ENCODE assay signal across 11 mouse cellular contexts in genomic region chr15:20403596-20403995, GRCm38 (mm10). TPM values are rescaled to one million over a fixed set of nuclear protein-coding genes. Genes with fewer than 3 reads are reported as not detected.
DNase-seq lines count a peak whose midpoint lies in the region; ATAC-seq and TF ChIP-seq lines count a peak whose summit lies in the region.
"Had no signal": no experiment of that assay in that cellular context is flagged by ENCODE, and none has a peak within 500 bp of the region (broad histone marks: within the 10 kb centered on the region; RNA-seq: fewer than 3 reads in every experiment).

No protein-coding gene starts in this region.

- no peak overlapping the region for H3K27ac ChIP-seq in hindbrain, embryonic 14.5 days
- H3K27ac ChIP-seq in hindbrain, embryonic 13.5 days: no peak overlapping the region
- H3K27ac ChIP-seq in lung, postnatal 0 days (ENCODE audit: low read length): no peak overlapping the region
- no peak overlapping the region for H3K27ac ChIP-seq in stomach, postnatal 0 days (replicated peaks)
- H3K27ac ChIP-seq: liver, embryonic 14.5 days had no signal

- no peak for TF ChIP-seq EP300 in lung, postnatal 0 days (IDR thresholded peaks at IDR 0.05)
- no peak for TF ChIP-seq EP300 in stomach, postnatal 0 days (optimal IDR thresholded peaks at IDR 0.05)

- no peak overlapping the region for H3K9ac ChIP-seq in hindbrain, embryonic 14.5 days
- H3K9ac ChIP-seq in hindbrain, embryonic 13.5 days: no peak overlapping the region
- no peak overlapping the region for H3K9ac ChIP-seq in lung, postnatal 0 days (replicated peaks; ENCODE audit: low read depth)
- no peak overlapping the region for H3K9ac ChIP-seq in stomach, postnatal 0 days (ENCODE audit: low read length)
- H3K9ac ChIP-seq: liver, embryonic 14.5 days had no signal

- TF ChIP-seq CTCF in lung, postnatal 0 days (IDR thresholded peaks at IDR 0.05): 0 out of 2 replicates have a peak, but pooled peaks have one; percentile 13
- peak; percentile 63 for TF ChIP-seq CTCF in stomach, postnatal 0 days (IDR thresholded peaks at IDR 0.05; ENCODE audit: low read depth)

- DNase-seq in hindbrain, embryonic 14.5 days (ENCODE audit: low spot score): peak; percentile 36
- no peak for DNase-seq in lung, postnatal 0 days (ENCODE audit: low spot score)
- no peak for DNase-seq in lung, adult 18-20 months
- DNase-seq in ZHBTc4 (ENCODE audit: low read depth, low spot score): peak; percentile 5
- DNase-seq in stomach, postnatal 0 days (ENCODE audit: low spot score): no peak
- no peak for DNase-seq in layer of hippocampus, adult 9-11 months
- DNase-seq: cerebellum, postnatal 36 days; kidney, adult 18-20 months had no signal

- WGBS in hindbrain, embryonic 14.5 days: 45% methylated on average over 3 of the region's 3 CpGs
- 51% methylated on average over 3 of the region's 3 CpGs for WGBS in hindbrain, embryonic 13.5 days
- WGBS in lung, postnatal 0 days: 43% methylated on average over 3 of the region's 3 CpGs
- WGBS in stomach, postnatal 0 days: 49% methylated on average over 3 of the region's 3 CpGs

- no peaks in the 10 kb centered on the region for H3K36me3 ChIP-seq in hindbrain, embryonic 14.5 days (replicated peaks; ENCODE audit: control insufficient read depth, insufficient read depth)
- H3K36me3 ChIP-seq in hindbrain, embryonic 13.5 days: no peaks in the 10 kb centered on the region
- H3K36me3 ChIP-seq in lung, postnatal 0 days (ENCODE audit: insufficient read depth, low read length): no peaks in the 10 kb centered on the region
- no peaks in the 10 kb centered on the region for H3K36me3 ChIP-seq in stomach, postnatal 0 days (ENCODE audit: control insufficient read depth, insufficient read depth, low read length)

- H3K4me3 ChIP-seq in hindbrain, embryonic 14.5 days (replicated peaks; ENCODE audit: low read length): no peak overlapping the region
- no peak overlapping the region for H3K4me3 ChIP-seq in hindbrain, embryonic 13.5 days
- no peak overlapping the region for H3K4me3 ChIP-seq in lung, postnatal 0 days (ENCODE audit: low read depth, low read length)
- no peak overlapping the region for H3K4me3 ChIP-seq in stomach, postnatal 0 days (ENCODE audit: low read depth, low read length)
- H3K4me3 ChIP-seq: megakaryocyte, embryonic 14.5 days had no signal

- H3K4me2 ChIP-seq in hindbrain, embryonic 14.5 days (replicated peaks): no peak overlapping the region
- no peak overlapping the region for H3K4me2 ChIP-seq in hindbrain, embryonic 13.5 days
- H3K4me2 ChIP-seq in lung, postnatal 0 days (replicated peaks; ENCODE audit: low read depth, low read length): no peak overlapping the region
- no peak overlapping the region for H3K4me2 ChIP-seq in stomach, postnatal 0 days (replicated peaks; ENCODE audit: low read depth)

- H3K9me3 ChIP-seq in hindbrain, embryonic 14.5 days (ENCODE audit: control insufficient read depth, low read length): no peaks in the 10 kb centered on the region
- no peaks in the 10 kb centered on the region for H3K9me3 ChIP-seq in hindbrain, embryonic 13.5 days
- no peaks in the 10 kb centered on the region for H3K9me3 ChIP-seq in lung, postnatal 0 days (ENCODE audit: low read length)
- H3K9me3 ChIP-seq in stomach, postnatal 0 days (ENCODE audit: control insufficient read depth, low read length): no peaks in the 10 kb centered on the region
- H3K9me3 ChIP-seq: megakaryocyte, embryonic 14.5 days had no signal

- no peaks in the 10 kb centered on the region for H3K4me1 ChIP-seq in hindbrain, embryonic 14.5 days (replicated peaks; ENCODE audit: control insufficient read depth, insufficient read depth, low read length)
- H3K4me1 ChIP-seq in hindbrain, embryonic 13.5 days (replicated peaks): no peaks in the 10 kb centered on the region
- no peaks in the 10 kb centered on the region for H3K4me1 ChIP-seq in lung, postnatal 0 days (ENCODE audit: insufficient read depth, low read depth, low read length)
- H3K4me1 ChIP-seq in stomach, postnatal 0 days (replicated peaks; ENCODE audit: control insufficient read depth, insufficient read depth): no peaks in the 10 kb centered on the region
- H3K4me1 ChIP-seq: megakaryocyte, embryonic 14.5 days had no signal

- ATAC-seq in hindbrain, embryonic 14.5 days (ENCODE audit: low FRiP score): no peak
- ATAC-seq in hindbrain, embryonic 13.5 days (ENCODE audit: low FRiP score): no peak
- ATAC-seq in lung, postnatal 0 days: no peak
- ATAC-seq in stomach, postnatal 0 days (ENCODE audit: low FRiP score, low TSS enrichment): no peak

- H3K27me3 ChIP-seq in hindbrain, embryonic 14.5 days (ENCODE audit: control insufficient read depth, insufficient read depth, low read length): no peaks in the 10 kb centered on the region
- no peaks in the 10 kb centered on the region for H3K27me3 ChIP-seq in hindbrain, embryonic 13.5 days
- no peaks in the 10 kb centered on the region for H3K27me3 ChIP-seq in lung, postnatal 0 days (replicated peaks; ENCODE audit: insufficient read depth, low read length)
- H3K27me3 ChIP-seq in stomach, postnatal 0 days (ENCODE audit: control insufficient read depth, insufficient read depth, low read length): no peaks in the 10 kb centered on the region
- H3K27me3 ChIP-seq: megakaryocyte, embryonic 14.5 days had no signal

RNA-seq across cellular contexts. Expression of gene Cdh12, which starts 45.5 kb away (rescaled TPM):
- 9.7 and 12.2 TPM in 2 replicates for polyA plus RNA-seq in hindbrain, embryonic 14.5 days (2014; fragmentation: Nextera tagmentation; extraction: Ambion mirVana)
- 4.6 and 4.9 TPM in 2 replicates for polyA plus RNA-seq in hindbrain, embryonic 13.5 days (2015; fragmentation: Nextera tagmentation; extraction: Ambion mirVana)
- not detected in 2 replicates for polyA plus RNA-seq in lung, postnatal 0 days (2015; fragmentation: Nextera tagmentation; extraction: Ambion mirVana)
- 0.12 and 0.16 TPM in 2 replicates for polyA plus RNA-seq in stomach, postnatal 0 days (2015; fragmentation: Nextera tagmentation; extraction: Ambion mirVana)
- polyA plus RNA-seq: liver, embryonic 14.5 days had no signal

Comparison
In these comparisons a context has a peak if more than half of its experiments do, and no peak if none do; other contexts are left out.
1. DNase-seq: peak in hindbrain, embryonic 14.5 days (single experiment) and ZHBTc4 (single experiment); none in lung, postnatal 0 days (single experiment), lung, adult 18-20 months (0 of 2), stomach, postnatal 0 days (single experiment) and layer of hippocampus, adult 9-11 months (single experiment).